Mouse (Mus musculus): ENCODE results near the gene Hspa1b.

DNA sequence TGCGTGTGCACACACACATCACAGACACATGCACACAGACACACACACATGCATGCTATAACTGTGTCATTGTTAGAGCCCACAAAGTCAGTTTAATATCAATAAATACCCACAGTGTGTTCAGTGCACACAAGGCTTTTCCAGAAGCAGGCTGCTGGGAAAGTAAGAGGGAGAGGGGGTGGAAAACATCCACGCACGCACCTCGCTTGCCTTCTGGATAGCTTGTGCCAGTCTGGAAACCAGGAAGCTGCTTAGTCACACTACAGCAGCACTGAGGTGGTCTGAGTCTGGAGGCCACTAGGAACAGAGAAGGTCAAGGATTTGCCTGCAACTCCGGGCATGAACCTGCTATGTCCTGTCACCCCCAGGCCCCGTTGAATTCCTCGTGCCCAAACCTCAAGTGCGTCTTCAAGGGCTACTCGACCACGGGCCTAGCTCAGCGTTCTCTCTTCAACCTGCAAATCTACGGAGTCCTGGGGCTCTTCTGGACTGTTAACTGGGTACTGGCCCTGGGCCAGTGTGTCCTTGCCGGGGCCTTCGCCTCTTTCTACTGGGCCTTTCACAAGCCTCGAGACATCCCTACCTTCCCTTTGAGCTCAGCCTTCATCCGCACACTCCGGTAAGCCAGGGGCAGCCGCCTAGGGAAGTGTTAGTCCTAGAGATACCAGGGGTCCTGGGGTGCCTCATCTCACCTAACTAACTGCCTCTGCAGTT, 31.6 kb downstream of the Hspa1b start:
- TF ChIP-seq CTCF (conservative IDR thresholded peaks at IDR 0.05; ENCODE audit: low read length), result no peak
- no peak for TF ChIP-seq NANOG (IDR thresholded peaks at IDR 0.05; ENCODE audit: borderline replicate concordance, low read length)

Measured in E14TG2a.4 (cell line).